Mouse (Mus musculus): Measurements from ENCODE around the gene Nupr1. TPM values are rescaled to one million over a fixed set of nuclear protein-coding genes. Genes with fewer than 3 reads are reported as not detected.

Nupr1 gene
- polyA plus RNA-seq, 1 experiment from 2014 or later: 2.6 TPM

- H3K4me1 ChIP-seq (ENCODE audit: control insufficient read depth, insufficient read depth, low read length): no peaks in the 10 kb centered on the region
- H3K27ac ChIP-seq (ENCODE audit: low read depth, low read length): no peak overlapping the region
- ATAC-seq (ENCODE audit: low FRiP score, low TSS enrichment): no peak
- no peaks in the 10 kb centered on the region for H3K36me3 ChIP-seq (ENCODE audit: control insufficient read depth, insufficient read depth, low read length)
- no peak overlapping the region for H3K4me2 ChIP-seq (replicated peaks; ENCODE audit: low read depth, low read length)
- H3K27me3 ChIP-seq (ENCODE audit: control insufficient read depth, insufficient read depth, low read length): no peaks in the 10 kb centered on the region
- no peak overlapping the region for H3K4me3 ChIP-seq (ENCODE audit: low read length)
- H3K9me3 ChIP-seq (ENCODE audit: control insufficient read depth, low read length): no peaks in the 10 kb centered on the region
- H3K9ac ChIP-seq (ENCODE audit: low read depth, low read length): no peak overlapping the region
These were observed 4.7 kb upstream of the Nupr1 start for GRCm38 (mm10) chr7:126635375-126635774.

DNA sequence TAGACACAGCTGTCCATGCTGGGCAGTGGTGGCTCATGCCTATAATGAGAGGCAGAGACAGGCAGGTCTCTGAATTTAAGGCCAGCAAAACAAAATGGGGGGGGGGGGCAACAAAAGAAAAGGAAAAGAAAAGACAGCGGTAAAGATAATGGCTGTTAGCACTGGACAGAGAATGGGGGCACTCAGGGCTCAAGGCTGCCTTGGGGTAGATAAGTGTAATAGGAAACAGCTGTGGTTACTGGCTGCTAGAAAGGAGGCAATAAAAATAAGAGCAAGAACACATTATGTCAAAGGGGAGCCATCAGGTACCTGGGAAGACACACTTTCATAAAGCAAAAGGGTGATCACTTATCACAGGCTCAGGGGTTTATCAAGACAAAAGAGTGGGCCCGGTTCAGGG lies 1.8 kb upstream of the Nupr1 start:
- Histone ChIP-seq H3K36me3 (ENCODE audit: control insufficient read depth, insufficient read depth, low read length) (no peaks in the 10 kb centered on the region), H3K27me3 (ENCODE audit: control insufficient read depth, insufficient read depth, low read length) (no peaks in the 10 kb centered on the region), H3K27ac (ENCODE audit: low read depth, low read length) (no peak overlapping the region), H3K9me3 (ENCODE audit: control insufficient read depth, low read length) (no peaks in the 10 kb centered on the region), H3K4me2 (replicated peaks; ENCODE audit: low read depth, low read length) (no peak overlapping the region), H3K4me3 (ENCODE audit: low read length) (no peak overlapping the region), H3K4me1 (ENCODE audit: control insufficient read depth, insufficient read depth, low read length) (no peaks in the 10 kb centered on the region), H3K9ac (ENCODE audit: low read depth, low read length) (no peak overlapping the region)
- 89% methylated on average over 2 of the region's 2 CpGs for WGBS
- ATAC-seq (ENCODE audit: low FRiP score, low TSS enrichment): no peak

DNA sequence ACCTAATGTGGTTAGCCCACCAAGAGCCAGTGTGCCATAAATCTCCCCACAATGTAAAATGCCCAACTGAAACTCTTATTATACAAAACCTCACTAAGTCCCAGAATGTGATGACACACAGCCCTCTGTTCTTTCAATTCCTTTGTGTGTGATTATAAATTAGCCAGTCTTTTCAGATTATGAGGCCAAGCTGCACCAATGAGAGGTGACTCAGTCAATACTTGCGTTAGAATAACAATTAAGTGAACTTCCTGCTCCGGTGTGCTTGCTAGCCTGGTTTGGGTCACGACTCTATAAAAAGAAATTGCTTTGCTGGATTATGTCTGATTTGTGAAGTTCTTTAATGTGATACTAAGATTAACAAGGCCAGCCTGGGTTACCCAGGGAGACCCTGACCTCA lies 746 bp downstream of the Nupr1 start:
- H3K4me3 ChIP-seq (ENCODE audit: low read length): no peak overlapping the region
- no peaks in the 10 kb centered on the region for H3K36me3 ChIP-seq (ENCODE audit: control insufficient read depth, insufficient read depth, low read length)
- no peak overlapping the region for H3K27ac ChIP-seq (ENCODE audit: low read depth, low read length)
- H3K9me3 ChIP-seq (ENCODE audit: control insufficient read depth, low read length): no peaks in the 10 kb centered on the region
- H3K4me2 ChIP-seq (replicated peaks; ENCODE audit: low read depth, low read length): no peak overlapping the region
- no peak for ATAC-seq (ENCODE audit: low FRiP score, low TSS enrichment)
- H3K9ac ChIP-seq (ENCODE audit: low read depth, low read length): no peak overlapping the region
- no peaks in the 10 kb centered on the region for H3K27me3 ChIP-seq (ENCODE audit: control insufficient read depth, insufficient read depth, low read length)
- WGBS: 41% methylated on average over 3 of the region's 3 CpGs
- 0 out of 2 replicates have a peak, but pooled peaks cover 4% of the 10 kb centered on the region for H3K4me1 ChIP-seq (ENCODE audit: control insufficient read depth, insufficient read depth, low read length)

GRCm38 (mm10) chr7:126628111-126628510 lies 2.5 kb downstream of the Nupr1 start:
- no peak overlapping the region for H3K27ac ChIP-seq (ENCODE audit: low read depth, low read length)
- no peak overlapping the region for H3K9ac ChIP-seq (ENCODE audit: low read depth, low read length)
- no peaks in the 10 kb centered on the region for H3K36me3 ChIP-seq (ENCODE audit: control insufficient read depth, insufficient read depth, low read length)
- no peak overlapping the region for H3K4me3 ChIP-seq (ENCODE audit: low read length)
- no peaks in the 10 kb centered on the region for H3K9me3 ChIP-seq (ENCODE audit: control insufficient read depth, low read length)
- no peaks in the 10 kb centered on the region for H3K27me3 ChIP-seq (ENCODE audit: control insufficient read depth, insufficient read depth, low read length)
- 56% methylated on average over 6 of the region's 6 CpGs for WGBS
- H3K4me2 ChIP-seq (replicated peaks; ENCODE audit: low read depth, low read length): no peak overlapping the region
- no peak for ATAC-seq (ENCODE audit: low FRiP score, low TSS enrichment)
- H3K4me1 ChIP-seq (ENCODE audit: control insufficient read depth, insufficient read depth, low read length): 0 out of 2 replicates have a peak, but pooled peaks cover 4% of the 10 kb centered on the region

- Histone ChIP-seq H3K27ac (ENCODE audit: low read depth, low read length) (no peak overlapping the region), H3K4me1 (ENCODE audit: control insufficient read depth, insufficient read depth, low read length) (0 out of 2 replicates have a peak, but pooled peaks cover 4% of the 10 kb centered on the region), H3K36me3 (ENCODE audit: control insufficient read depth, insufficient read depth, low read length) (no peaks in the 10 kb centered on the region), H3K4me3 (ENCODE audit: low read length) (no peak overlapping the region), H3K9me3 (ENCODE audit: control insufficient read depth, low read length) (no peaks in the 10 kb centered on the region), H3K27me3 (ENCODE audit: control insufficient read depth, insufficient read depth, low read length) (no peaks in the 10 kb centered on the region), H3K9ac (ENCODE audit: low read depth, low read length) (no peak overlapping the region), H3K4me2 (replicated peaks; ENCODE audit: low read depth, low read length) (no peak overlapping the region)
- no peak for ATAC-seq (ENCODE audit: low FRiP score, low TSS enrichment)
- WGBS: 92% methylated on average over 3 of the region's 3 CpGs
These were observed 4.7 kb downstream of the Nupr1 start for GRCm38 (mm10) chr7:126625807-126626600.

DNA sequence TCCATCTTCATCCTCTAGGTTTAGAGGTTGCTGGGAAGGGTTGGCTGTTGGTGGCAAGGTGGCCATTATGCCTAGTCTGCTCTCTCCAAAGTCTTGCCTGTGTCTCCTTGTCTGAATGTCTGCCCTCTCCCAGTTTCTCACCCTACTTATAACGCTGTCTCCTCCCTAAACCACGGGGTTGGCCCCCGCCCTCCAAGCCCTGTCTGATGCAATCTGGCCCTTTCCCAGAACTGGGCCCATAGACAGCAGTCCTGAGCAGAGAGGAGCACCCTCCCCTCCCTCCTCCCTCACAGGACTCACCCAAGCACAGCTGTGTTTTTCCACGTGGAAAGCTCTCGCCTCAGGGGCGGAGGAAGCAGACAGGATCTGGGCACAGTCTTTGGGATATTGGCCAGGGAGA lies 5.3 kb downstream of the Nupr1 start:
- WGBS: 28% methylated on average over 6 of the region's 6 CpGs
- H3K4me2 ChIP-seq (replicated peaks; ENCODE audit: low read depth, low read length): no peak overlapping the region
- H3K27ac ChIP-seq (ENCODE audit: low read depth, low read length): no peak overlapping the region
- H3K4me3 ChIP-seq (ENCODE audit: low read length): no peak overlapping the region
- H3K9ac ChIP-seq (ENCODE audit: low read depth, low read length): no peak overlapping the region
- H3K36me3 ChIP-seq (ENCODE audit: control insufficient read depth, insufficient read depth, low read length): no peaks in the 10 kb centered on the region
- H3K4me1 ChIP-seq (ENCODE audit: control insufficient read depth, insufficient read depth, low read length): 0 out of 2 replicates have a peak, but pooled peaks cover 4% of the 10 kb centered on the region
- no peaks in the 10 kb centered on the region for H3K9me3 ChIP-seq (ENCODE audit: control insufficient read depth, low read length)
- H3K27me3 ChIP-seq (ENCODE audit: control insufficient read depth, insufficient read depth, low read length): no peaks in the 10 kb centered on the region
- peak; percentile 70 for ATAC-seq (ENCODE audit: low FRiP score, low TSS enrichment)

DNA sequence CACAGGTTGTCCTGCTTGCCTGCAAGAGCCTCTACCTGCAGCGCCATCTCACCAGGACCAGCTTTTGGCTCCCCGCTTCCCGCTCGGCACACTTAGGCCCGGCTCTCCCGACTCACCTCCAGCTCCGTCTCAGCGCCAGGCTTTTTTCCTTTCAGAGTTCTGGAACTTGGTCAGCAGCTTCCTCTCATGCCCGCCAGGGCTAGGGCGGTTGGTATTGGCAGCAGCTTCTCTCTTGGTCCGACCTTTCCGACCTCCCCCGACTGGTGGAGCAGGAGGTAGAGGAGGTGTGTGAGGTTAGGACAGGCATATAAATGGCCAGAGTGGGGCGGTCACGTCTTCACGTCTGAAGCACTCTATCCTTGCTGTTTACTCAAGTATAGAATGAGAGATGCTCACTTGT lies 5.9 kb downstream of the Nupr1 start:
- Histone ChIP-seq H3K27ac (ENCODE audit: low read depth, low read length) (no peak overlapping the region), H3K4me1 (ENCODE audit: control insufficient read depth, insufficient read depth, low read length) (0 out of 2 replicates have a peak, but pooled peaks cover 4% of the 10 kb centered on the region), H3K27me3 (ENCODE audit: control insufficient read depth, insufficient read depth, low read length) (no peaks in the 10 kb centered on the region), H3K9me3 (ENCODE audit: control insufficient read depth, low read length) (no peaks in the 10 kb centered on the region), H3K9ac (ENCODE audit: low read depth, low read length) (no peak overlapping the region), H3K4me2 (replicated peaks; ENCODE audit: low read depth, low read length) (no peak overlapping the region), H3K36me3 (ENCODE audit: control insufficient read depth, insufficient read depth, low read length) (no peaks in the 10 kb centered on the region), H3K4me3 (ENCODE audit: low read length) (no peak overlapping the region)
- no peak for ATAC-seq (ENCODE audit: low FRiP score, low TSS enrichment)
- 72% methylated on average over 16 of the region's 16 CpGs for WGBS

- H3K4me3 ChIP-seq (ENCODE audit: low read length): no peak overlapping the region
- ATAC-seq (ENCODE audit: low FRiP score, low TSS enrichment): no peak
- no peak overlapping the region for H3K27ac ChIP-seq (ENCODE audit: low read depth, low read length)
- H3K9ac ChIP-seq (ENCODE audit: low read depth, low read length): no peak overlapping the region
- no peaks in the 10 kb centered on the region for H3K9me3 ChIP-seq (ENCODE audit: control insufficient read depth, low read length)
- no peaks in the 10 kb centered on the region for H3K27me3 ChIP-seq (ENCODE audit: control insufficient read depth, insufficient read depth, low read length)
- H3K4me1 ChIP-seq (ENCODE audit: control insufficient read depth, insufficient read depth, low read length): 0 out of 2 replicates have a peak, but pooled peaks cover 4% of the 10 kb centered on the region
- H3K36me3 ChIP-seq (ENCODE audit: control insufficient read depth, insufficient read depth, low read length): no peaks in the 10 kb centered on the region
- H3K4me2 ChIP-seq (replicated peaks; ENCODE audit: low read depth, low read length): no peak overlapping the region
- WGBS: 85% methylated on average over 1 of the region's 1 CpGs
These were observed 7.3 kb downstream of the Nupr1 start for GRCm38 (mm10) chr7:126623381-126623780.

DNA sequence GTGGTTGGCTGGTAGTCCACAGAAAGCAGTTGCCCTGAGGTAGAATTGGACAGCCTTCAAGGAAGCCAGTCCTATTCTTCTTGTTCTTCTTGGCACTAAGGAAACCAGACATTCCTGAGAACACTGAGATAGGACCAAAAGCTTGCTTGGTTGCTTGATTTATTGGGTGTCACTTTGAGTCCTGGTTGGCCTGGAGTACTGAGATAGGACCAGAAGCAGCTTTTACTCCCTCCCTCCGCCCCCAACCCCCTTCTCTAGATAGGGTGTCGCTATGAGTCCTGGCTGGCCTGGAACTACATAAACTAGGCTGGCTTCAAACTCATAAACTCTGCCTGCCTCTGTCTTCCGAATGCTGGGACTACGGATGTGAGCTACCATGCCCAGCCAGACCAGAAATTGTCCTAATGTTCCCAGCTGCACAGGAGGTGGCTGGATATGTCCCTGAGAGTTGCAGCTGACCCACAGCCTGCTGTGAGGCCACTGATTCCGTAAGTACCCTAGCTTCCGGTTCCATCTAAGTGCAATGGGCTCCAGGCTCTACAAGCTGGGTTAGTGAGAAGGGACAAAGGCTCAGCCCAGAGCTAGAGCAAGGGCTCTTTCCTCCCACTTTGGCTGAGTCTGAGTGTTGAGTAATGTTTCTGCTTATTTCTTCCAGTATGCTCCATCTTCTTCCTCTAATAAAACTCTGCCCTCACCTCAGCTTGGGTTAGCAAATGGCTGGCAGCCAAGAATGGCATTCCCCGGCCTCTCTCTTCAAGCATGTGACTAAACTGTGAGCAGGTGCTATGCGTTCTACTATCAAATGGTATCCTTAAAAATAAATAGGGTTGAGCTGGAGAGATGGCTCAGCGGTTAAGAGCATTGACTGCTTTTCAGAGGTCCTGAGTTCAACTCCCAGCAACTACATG lies 9.0 kb downstream of the Nupr1 start:
- Histone ChIP-seq H3K27me3 (ENCODE audit: control insufficient read depth, insufficient read depth, low read length) (no peaks in the 10 kb centered on the region), H3K9ac (ENCODE audit: low read depth, low read length) (no peak overlapping the region), H3K27ac (ENCODE audit: low read depth, low read length) (no peak overlapping the region), H3K4me2 (replicated peaks; ENCODE audit: low read depth, low read length) (no peak overlapping the region), H3K4me3 (ENCODE audit: low read length) (no peak overlapping the region), H3K36me3 (ENCODE audit: control insufficient read depth, insufficient read depth, low read length) (no peaks in the 10 kb centered on the region), H3K4me1 (ENCODE audit: control insufficient read depth, insufficient read depth, low read length) (0 out of 2 replicates have a peak, but pooled peaks cover 4% of the 10 kb centered on the region), H3K9me3 (ENCODE audit: control insufficient read depth, low read length) (no peaks in the 10 kb centered on the region)
- 78% methylated on average over 9 of the region's 9 CpGs for WGBS
- no peak for ATAC-seq (ENCODE audit: low FRiP score, low TSS enrichment)
